Mouse (Mus musculus): ENCODE measurements around the gene Zfp668. TPM values are rescaled to one million over a fixed set of nuclear protein-coding genes. Genes with fewer than 3 reads are reported as not detected.
A peak's percentile ranks its signal among the peaks of the same experiment; 100 is the strongest.
"Not testable (repeated sequence)": the region's sequence is repeated elsewhere in the genome, so short reads cannot be mapped to it uniquely, and the experiment has no call there.

Zfp668 gene
- total RNA-seq, 2 experiments from 2014 or later: 2.8 to 9.3 TPM

DNA sequence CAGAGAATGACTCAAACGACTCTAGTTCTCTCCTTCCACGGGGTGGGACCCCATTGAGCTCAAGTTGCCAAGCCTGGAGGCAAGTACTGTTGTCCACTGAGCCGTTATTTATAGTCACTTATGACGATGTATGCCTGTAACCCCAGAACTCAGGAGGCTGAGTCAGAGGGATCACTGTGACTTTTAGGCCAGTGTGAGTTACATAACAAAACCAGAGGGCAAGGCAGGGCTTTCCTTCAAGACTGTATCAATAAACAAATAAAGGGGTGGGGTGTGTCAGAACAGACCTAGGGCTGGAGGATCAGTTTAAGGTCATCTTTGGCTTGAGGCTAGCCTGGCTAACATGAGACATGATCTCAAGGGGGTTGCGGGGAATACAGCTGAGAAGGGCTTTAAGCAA is 25.7 kb downstream of the Zfp668 start:
- ATAC-seq (replicated peaks; ENCODE audit: low FRiP score, low TSS enrichment, poor library complexity, severe bottlenecking): no peak

DNA sequence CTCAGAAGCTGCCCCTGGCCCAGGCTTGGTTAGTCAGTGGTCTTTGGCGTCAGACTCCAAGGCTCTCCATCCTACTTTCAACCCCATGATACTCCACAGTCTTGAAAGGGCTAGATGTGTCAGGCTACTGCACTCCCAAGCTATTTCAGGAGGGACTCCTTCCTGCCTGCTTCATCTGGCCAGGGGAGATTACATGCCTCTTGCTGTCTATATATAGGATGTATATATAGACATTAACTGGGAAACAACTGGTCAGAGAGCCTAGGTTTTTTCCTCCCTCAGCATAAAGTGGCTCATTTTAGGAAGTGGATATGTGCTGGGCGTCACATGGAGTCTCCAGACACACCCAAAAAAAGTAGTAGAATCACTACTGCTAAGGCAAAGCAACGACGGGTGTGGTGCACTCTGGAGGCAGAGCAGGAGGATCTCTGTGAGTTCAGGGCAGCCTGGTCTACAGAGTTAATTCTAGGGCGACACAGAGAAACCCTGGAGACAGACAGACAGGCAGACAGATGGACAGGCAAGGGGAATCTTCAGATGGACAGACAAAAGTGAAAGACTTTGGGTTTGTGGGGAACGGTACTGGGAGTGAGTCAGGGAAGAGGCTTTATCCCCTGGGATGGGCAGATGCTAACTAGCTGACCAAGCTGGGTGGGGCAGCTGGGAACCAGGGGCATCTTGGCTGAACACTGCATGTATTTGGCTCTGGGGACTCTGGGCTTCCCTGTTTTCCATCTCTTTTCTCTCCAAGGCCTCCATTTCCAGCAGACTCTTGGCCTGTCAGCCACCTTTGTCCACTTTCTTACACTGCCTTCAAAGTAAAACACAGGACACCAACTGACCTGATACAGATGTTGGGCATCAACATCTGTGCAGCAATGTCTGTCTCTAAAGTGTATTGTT is 26.4 kb downstream of the Zfp668 start:
- no peak for ATAC-seq (replicated peaks; ENCODE audit: low FRiP score, low TSS enrichment, poor library complexity, severe bottlenecking)

DNA sequence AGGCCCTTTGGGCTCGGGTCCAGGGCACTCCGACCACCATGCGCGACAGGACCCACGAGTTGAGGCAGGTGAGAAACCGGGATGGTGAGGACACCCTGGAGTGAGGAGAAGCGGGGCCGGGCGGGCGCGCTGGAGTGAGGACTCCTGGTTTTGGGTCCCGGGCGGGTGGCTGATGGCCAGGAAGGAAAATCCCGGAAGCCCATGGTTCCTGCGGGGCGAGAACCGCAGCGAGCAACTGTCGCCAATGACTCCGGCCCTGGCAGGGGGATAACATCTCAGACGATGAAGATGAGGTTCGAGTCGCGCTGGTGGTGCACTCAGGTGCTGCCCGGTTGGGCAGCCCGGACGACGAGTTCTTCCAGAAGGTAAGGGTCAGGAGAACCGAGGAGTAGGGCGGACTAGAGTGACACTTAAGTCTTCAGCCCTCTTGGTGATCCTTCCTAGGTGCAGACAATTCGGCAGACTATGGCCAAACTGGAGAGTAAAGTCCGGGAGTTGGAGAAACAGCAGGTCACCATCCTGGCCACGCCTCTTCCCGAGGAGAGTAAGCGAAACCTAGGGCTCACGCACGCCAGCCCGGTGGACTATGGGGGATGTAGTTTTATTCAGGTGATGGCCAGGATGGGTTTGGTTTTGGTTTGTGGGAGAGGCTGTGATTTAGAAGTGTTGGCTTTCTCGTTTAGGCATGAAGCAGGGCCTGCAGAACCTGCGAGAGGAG is 34.5 kb downstream of the Zfp668 start:
- ATAC-seq (replicated peaks; ENCODE audit: low FRiP score, low TSS enrichment, poor library complexity, severe bottlenecking): peak; percentile 65

DNA sequence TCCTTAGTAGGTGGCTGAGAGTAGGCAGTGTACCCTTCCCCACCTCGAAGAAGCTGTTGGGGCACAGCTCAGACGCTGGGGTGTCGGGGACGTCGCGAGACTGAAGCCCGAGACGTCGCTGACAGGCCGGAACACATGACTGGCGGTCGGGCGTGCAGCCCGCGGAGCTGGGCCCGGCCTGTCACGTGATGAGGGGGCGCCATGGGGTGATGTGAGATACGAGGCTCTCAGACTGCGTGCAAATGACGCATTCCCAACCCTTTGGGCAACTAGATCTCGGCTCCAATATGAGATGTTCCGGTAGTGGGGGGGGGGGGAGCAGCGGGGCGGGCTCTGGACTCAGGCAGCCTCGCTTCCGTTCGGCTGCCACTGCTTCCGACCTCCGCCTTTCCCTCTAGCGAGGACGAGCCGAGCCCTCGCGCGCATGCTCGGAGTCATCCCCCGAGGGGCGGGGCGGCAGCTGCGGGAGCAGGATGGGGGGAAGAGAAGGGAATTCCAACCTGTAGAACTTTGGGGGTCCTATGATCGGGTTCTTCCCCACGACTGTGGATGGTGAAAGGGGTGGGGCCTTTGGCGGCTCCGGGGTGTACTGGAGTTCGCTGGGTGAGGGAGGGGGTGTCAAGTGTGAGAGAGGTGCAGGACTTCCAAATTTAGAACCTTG is 35.2 kb downstream of the Zfp668 start:
- peak; percentile 85 for ATAC-seq (replicated peaks; ENCODE audit: low FRiP score, low TSS enrichment, poor library complexity, severe bottlenecking)

DNA sequence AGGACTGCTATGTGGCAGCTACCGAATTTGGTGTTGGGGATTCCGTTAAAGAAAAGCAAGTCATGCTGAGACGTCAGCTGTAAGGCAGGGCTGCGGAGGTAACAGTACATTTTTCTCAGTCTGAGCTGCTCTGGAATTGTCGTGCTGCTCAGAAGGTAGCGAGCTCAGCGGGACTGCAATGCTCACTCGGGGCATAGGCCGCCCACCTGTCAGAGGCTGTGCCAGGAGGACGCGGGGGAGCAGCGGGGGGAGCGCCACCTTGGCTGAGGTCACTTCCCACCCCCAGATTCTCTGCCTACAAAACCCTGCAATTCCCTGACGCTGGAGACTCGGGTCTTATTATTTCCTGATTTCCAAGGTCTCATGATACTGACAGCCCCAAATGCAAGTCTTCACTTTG is 35.7 kb downstream of the Zfp668 start:
- ATAC-seq (replicated peaks; ENCODE audit: low FRiP score, low TSS enrichment, poor library complexity, severe bottlenecking): peak; percentile 37

DNA sequence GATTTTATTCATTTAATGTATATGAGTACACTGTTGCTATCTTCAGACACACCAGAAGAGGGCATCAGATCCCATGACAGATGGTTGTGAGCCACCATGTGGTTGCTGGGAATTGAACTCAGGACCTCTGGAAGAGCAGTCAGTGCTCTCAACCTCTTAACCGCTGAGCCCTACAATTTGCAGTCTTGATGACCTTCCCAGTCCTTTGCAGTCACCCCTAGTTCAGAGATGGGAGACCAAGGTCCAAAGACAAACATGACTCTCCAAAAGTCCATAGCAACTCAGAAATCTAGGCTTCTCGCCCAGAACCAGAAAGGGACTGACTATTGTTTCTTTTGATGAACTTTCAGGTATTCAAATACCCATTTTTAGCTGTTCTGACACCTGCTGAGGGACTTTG is 36.6 kb downstream of the Zfp668 start:
- not testable (repeated sequence) for ATAC-seq (replicated peaks; ENCODE audit: low FRiP score, low TSS enrichment, poor library complexity, severe bottlenecking)

DNA sequence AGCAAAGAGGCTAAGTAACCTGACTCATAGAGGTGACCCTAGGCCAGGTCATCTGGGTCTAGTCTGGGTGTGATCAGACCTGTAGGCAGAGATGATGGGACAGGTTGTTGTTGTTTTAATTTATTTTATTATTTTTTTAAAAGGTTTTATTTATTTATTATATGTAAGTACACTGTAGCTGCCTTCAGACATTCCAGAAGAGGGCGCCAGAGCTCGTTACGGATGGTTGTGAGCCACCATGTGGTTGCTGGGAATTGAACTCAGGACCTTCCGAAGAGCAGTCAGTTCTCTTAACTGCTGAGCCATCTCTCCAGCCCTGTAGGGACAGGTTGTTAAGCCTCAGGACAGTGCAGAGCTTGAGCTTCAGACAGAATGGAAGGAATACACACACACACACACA is 38.8 kb downstream of the Zfp668 start:
- not testable (repeated sequence) for ATAC-seq (replicated peaks; ENCODE audit: low FRiP score, low TSS enrichment, poor library complexity, severe bottlenecking)

DNA sequence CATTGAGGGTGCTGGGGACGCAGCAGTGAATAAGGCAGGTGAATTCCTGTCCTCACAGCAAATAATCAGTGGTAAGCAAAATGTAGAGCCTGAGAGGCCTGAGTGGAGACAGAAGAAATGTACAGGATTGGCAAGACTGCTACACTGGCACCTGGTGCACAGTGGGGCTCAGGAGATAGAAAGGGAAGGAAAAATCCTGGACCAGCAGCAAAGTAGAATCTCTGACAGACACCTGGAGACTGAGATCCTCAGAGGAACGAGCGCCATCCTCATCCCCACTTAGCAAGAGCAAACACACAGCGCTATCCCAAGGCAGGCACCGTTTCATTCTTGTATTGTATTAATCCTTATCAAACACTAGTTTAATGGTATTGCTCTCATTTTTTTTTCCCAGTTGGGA is 39.2 kb downstream of the Zfp668 start:
- ATAC-seq (replicated peaks; ENCODE audit: low FRiP score, low TSS enrichment, poor library complexity, severe bottlenecking): no peak

DNA sequence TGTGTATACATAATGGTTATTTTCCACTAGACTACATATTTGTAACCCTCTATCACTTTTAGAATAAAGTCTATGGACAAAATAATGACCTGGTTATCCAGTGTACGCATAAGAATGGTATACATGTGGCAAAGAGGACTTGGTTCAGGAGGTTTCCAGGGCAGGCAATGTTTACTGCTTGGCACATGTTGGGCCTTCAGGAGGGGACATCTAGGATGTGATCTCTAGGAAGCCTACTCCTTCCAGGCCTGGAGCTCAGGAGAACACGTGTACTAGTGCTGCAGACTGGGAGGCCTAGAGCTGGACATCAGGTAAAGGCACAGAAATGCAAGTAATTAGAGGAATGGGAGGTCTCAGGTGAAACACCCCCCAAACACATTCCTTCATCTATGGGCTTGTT is 41.1 kb downstream of the Zfp668 start:
- ATAC-seq (replicated peaks; ENCODE audit: low FRiP score, low TSS enrichment, poor library complexity, severe bottlenecking): no peak

DNA sequence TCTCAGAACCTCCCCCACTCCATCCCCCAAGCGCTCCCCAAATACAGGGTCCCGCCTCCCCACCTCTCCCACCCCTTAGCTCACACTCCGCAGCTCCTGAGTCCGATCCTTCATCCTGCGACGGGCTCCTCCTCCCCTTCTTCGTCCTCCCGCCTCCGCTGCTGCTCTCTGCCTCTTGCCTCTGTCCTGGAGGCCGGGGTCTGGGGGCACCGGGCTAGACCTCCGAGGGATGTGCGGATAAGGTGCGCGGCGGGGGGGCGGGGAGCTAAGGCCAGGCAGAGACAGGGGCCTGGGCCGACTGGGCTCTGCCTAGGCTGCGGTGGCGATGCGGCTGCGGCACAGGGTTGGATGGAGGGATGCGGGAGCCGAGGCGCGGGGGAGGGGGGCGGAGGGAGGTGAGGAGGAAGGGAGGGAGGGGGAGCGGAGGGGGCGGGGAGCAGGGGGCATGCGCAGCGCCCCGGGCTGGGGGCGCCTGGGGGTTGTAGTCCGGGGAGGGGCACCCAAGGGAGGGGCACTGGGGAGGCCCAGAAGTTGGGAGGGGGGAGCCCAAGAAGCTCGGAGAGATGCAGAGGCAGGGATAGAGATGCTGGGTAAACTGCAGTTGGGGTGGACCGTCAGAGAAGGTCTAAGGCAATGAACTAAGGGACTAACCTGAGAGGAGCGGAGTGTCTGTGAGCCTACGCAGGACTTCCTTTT is 52.3 kb downstream of the Zfp668 start, which contains the start of the genes Stx4a and Stx1b:
TSS of gene Stx4a (plus strand) at position 119 of the 696 bp plus-strand sequence.
TSS of gene Stx1b (minus strand) at position 374 of the 696 bp plus-strand sequence.
- ATAC-seq (replicated peaks; ENCODE audit: low FRiP score, low TSS enrichment, poor library complexity, severe bottlenecking): no peak

DNA sequence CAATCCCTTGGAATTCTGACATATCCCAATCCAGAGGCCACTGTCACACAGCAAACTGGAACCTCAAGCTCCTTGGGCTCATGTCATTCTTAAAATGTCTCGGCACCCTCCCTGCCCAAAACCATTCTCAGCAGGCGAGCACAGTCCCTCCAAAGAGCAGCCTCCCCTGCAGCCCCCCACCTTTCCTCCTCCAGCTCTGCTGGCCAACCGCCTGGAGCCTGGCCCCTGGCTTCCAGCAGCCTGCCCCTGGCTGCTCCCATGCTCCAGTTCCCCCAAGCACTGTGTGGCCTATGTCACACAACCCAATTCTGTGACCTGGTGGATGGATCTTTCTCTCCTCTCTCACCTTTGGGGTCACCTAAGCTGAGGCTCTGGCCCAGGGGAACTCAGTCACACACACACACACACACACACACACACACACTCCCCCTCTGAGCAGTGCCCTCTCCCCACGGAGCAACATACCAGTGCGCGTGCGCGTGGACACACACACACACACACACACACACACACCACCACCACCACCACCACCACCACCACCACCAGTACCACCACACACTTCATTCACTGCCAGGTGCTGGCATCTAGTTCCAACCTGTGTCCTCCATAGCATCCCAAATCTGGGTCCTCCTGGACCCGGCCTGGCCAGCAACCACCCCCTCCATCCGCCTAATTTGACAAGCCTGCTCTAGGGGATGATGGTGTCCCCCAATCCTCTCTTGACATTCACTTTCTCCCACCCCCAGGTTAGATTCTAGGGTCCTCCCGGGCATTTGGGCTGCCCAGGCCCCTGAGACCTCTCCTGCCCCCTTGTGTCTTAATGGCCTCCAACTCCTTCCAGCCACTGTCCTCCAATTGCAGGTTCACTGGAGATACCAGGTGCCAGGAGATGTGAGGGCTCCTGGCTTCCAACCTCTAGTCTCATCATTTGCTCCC is 53.1 kb downstream of the Zfp668 start:
- no peak for ATAC-seq (replicated peaks; ENCODE audit: low FRiP score, low TSS enrichment, poor library complexity, severe bottlenecking)

DNA sequence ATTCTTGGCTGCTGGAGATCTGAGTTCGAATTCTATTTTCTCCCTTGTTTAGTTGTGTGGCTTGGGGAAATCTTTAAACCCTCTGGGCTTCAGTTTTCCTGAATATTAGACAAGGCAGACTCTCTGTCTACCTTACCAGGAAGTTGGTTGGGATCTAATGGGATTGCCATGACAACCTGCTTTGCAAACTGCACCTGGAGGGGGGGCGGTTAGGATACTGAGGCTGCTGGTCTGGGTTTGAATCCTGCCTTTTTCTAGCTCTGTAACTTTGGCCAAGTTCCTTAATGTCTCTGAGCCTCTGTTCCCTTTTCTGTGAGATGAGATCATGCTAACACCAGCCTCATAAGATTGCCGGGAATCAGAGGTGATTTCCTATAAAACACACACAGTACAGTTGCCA is 54.1 kb downstream of the Zfp668 start:
- no peak for ATAC-seq (replicated peaks; ENCODE audit: low FRiP score, low TSS enrichment, poor library complexity, severe bottlenecking)

DNA sequence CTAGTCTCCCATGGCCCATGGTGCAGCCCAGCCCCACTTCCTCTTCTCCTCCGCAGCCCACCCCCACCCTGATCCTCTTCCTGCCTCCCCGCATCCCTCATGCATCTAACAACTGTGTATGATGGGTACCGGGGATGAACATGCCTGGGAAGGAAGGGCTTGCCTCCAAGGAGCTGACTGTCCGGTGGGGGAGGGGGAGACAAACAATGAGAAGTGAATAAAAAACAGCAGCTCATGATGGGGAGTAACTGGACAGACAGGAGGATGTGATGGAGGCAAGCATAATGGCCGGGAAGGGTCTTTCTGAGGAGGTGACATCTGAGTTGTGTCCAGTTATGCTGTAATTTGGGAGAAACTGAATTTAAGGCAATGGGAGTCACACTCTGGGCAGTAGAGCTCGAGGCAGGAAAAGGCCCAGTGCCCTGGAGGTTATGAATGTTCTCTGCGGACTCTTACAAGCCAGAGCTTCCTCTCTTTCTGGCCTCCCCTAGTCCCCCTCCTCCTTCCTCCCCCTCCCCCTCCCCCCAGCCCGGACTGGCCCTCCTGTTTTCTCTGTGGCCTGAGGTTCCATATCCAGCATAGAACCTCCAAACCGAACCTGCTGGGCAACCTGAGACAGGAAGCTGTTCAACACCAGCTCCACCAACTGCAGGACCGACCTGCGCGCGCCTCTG is 55.7 kb downstream of the Zfp668 start:
- ATAC-seq (replicated peaks; ENCODE audit: low FRiP score, low TSS enrichment, poor library complexity, severe bottlenecking): no peak

DNA sequence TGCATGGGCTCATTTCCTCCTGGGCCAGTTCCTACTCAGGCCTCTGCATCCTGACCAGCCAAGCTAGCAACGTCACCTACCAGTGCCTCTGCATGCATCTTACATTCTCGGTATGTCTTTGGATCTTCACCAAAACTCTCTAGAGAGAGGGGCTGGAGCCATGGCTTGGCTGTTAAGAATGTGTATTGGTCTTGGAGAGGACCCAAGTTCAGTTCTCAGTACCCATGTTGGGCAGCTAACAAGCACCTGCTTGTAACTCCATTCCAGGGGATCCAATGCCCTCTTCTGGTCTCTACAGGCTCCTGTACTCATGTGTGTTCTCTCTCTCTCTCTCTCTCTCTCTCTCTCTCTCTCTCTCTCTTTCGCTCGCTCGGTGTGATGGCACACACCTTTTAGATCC is 58.9 kb downstream of the Zfp668 start:
- ATAC-seq (replicated peaks; ENCODE audit: low FRiP score, low TSS enrichment, poor library complexity, severe bottlenecking): no peak

DNA sequence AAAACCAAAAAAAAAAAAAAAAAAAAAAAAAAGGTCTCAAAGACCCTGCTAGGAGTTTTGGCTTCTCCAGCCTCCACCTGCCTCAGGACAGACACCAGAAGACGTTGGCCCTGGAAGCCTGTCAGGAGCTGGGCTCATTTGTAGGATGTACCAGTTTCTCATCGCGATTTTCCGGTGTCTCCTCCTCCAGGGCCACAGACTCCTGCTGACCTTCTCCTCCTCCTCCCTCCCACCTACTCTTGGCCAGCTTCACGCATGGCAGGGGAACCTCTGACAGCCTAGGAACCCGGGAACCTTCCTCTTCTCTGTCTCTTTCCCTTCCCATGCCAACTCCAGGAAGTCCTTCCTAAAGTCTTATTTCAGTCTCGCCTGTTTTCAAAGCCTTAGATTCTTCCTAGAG is 59.6 kb downstream of the Zfp668 start:
- no peak for ATAC-seq (replicated peaks; ENCODE audit: low FRiP score, low TSS enrichment, poor library complexity, severe bottlenecking)

DNA sequence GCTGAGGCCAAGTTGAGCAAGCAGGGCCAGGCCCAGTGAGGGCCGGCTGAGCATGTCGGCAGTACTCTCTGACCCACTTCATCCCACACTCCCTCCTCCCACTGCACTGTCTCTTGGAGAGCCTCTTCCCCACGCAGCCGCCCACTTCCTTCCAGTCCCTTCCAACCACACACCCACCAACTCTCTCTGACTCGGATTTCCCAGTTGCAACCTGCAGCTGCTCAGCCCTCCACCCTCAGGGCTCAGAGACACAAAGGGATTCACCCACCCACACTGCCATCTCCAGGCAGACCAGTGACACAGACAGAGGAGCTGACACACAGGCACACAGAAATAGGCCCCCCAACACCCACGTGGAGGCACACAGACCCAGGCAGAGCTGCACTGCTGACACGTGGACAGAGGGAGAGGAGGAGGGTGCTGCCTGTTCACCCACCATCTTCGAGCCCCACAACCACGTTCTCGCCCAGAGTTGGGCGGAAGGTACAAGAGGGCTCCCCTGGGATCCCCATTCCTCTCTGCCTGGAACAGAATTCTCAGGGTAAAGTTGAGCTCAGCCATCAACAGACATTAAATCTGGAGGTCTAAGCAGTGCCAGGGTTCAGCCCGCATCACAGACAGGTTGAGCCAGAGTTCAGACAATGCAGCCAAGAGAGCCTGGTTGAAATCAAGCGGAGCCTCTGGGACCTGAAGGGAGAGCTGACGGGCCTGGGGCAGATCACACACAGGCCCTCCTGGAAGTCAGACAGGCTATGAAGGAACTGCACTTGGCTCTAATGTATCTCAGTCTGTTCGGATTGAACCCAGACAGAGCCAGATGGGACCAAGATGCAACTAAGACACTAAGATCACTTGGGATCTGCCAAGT is 60.4 kb downstream of the Zfp668 start:
- ATAC-seq (replicated peaks; ENCODE audit: low FRiP score, low TSS enrichment, poor library complexity, severe bottlenecking): peak; percentile 85

DNA sequence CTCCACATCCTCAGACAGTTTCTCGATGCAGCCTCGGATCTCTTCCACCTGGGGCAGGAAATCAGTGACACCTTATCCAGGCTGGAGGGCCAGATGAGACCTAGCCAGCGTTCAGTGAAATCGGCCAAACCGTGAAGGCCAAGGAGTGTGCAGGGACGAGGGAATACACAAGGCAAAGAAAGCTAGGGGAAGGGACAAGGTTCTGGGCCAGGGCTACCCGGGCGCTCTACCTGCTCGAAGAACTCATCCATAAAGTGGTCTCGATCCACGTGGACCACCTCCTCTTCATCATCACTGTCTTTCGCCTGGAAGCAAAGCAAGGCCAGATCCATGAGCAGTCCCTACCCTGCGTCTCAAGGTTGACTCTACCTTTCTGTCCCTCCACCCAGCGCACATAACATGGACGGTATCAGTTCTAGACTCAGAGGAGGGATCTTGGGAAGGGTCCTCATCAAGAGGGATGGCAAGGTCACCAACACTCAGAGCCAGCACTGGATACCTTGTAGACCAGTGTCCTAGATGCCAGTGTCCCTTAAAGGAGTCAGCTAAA is 61.4 kb downstream of the Zfp668 start:
- no peak for ATAC-seq (replicated peaks; ENCODE audit: low FRiP score, low TSS enrichment, poor library complexity, severe bottlenecking)
